Mouse (Mus musculus): ENCODE results near the gene Unc13a. TPM values are rescaled to one million over a fixed set of nuclear protein-coding genes. Genes with fewer than 3 reads are reported as not detected.

Unc13a gene
- polyA plus RNA-seq, 1 experiment from 2014 or later = 18.9 TPM

GRCm38 (mm10) chr8:71612141-71612540 lies 59.4 kb downstream of the Unc13a start:
- Histone ChIP-seq H3K27me3 (ENCODE audit: control insufficient read depth, insufficient read depth, low read length) (no peaks in the 10 kb centered on the region), H3K36me3 (ENCODE audit: control insufficient read depth, insufficient read depth, low read length) (peaks cover 30% of the 10 kb centered on the region), H3K4me3 (replicated peaks; ENCODE audit: low read depth, low read length) (peak overlapping the region; percentile 80), H3K9ac (replicated peaks; ENCODE audit: low read length) (peak overlapping the region; percentile 84), H3K27ac (replicated peaks; ENCODE audit: low read depth, low read length) (0 out of 2 replicates have a peak overlapping the region, but pooled peaks have one; percentile 90), H3K9me3 (ENCODE audit: control insufficient read depth, low read length) (no peaks in the 10 kb centered on the region), H3K4me1 (ENCODE audit: control insufficient read depth, insufficient read depth, low read length) (peaks cover 9% of the 10 kb centered on the region), H3K4me2 (ENCODE audit: low read length) (peak overlapping the region; percentile 84)
- 44% methylated on average over 5 of the region's 5 CpGs for WGBS
- ATAC-seq (ENCODE audit: low FRiP score, low TSS enrichment) (no peak), DNase-seq (no peak)

DNA sequence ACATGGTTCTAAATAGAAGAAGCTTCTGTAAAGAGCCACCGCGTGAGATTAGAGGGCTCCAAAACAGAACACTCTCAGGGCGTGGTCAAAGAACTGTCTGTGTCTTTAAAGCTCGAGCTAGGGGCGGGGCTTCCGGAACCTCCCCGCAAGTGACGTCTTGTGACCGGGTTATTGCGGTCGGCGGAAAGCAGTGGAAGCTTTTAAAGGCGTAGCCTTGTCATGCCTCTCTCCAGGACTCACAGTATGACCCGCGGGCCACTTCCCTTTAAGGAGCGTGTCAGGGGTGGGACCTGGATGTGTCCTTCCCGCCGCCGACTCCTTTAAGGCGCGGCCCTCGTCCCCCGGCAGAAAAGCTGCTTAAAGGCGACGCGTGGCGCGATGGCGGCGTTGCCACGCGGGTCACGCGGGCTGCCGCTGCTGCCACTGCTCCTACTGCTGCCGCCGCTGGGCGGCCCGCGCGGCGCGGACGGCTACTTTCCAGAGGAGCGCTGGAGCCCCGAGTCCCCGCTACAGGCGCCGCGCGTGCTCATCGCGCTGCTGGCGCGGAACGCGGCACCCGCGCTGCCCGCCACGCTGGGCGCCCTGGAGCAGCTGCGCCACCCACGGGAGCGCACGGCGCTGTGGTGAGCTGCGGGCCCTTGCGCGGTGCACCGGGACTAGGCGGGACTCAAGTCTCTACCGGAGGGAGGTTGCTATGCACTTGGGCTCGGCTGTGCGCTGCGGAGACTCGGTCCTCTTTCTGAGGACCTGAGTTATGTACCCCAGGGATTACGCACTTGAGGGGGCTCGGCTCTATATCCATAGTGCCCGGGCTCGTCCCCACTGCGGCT lies 60.5 kb downstream of the Unc13a start, which contains the start of gene Colgalt1:
TSS of gene Colgalt1 (plus strand) at position 177 of the 830 bp plus-strand sequence.
- Histone ChIP-seq H3K9ac (replicated peaks; ENCODE audit: low read length) (peak within 1 kb of the TSS; percentile 84), H3K36me3 (ENCODE audit: control insufficient read depth, insufficient read depth, low read length) (peaks cover 20% of the 10 kb centered on the region), H3K27me3 (ENCODE audit: control insufficient read depth, insufficient read depth, low read length) (no peaks in the 10 kb centered on the region), H3K27ac (replicated peaks; ENCODE audit: low read depth, low read length) (peak within 1 kb of the TSS; percentile 90), H3K9me3 (ENCODE audit: control insufficient read depth, low read length) (no peaks in the 10 kb centered on the region), H3K4me2 (ENCODE audit: low read length) (peak within 1 kb of the TSS; percentile 84), H3K4me3 (replicated peaks; ENCODE audit: low read depth, low read length) (peak within 1 kb of the TSS; percentile 80), H3K4me1 (ENCODE audit: control insufficient read depth, insufficient read depth, low read length) (peaks cover 9% of the 10 kb centered on the region)
- DNase-seq (peak; percentile 99), ATAC-seq (ENCODE audit: low FRiP score, low TSS enrichment) (peak; percentile 98)
- under 1% methylated on average over 82 of the region's 82 CpGs for WGBS

GRCm38 (mm10) chr8:71604021-71604420 lies 67.5 kb downstream of the Unc13a start:
- 65% methylated on average over 7 of the region's 7 CpGs for WGBS
- no peak overlapping the region for H3K4me2 ChIP-seq (ENCODE audit: low read length)
- H3K4me3 ChIP-seq (replicated peaks; ENCODE audit: low read depth, low read length) = no peak overlapping the region
- peaks cover 15% of the 10 kb centered on the region; the same call in 1 of the 2 replicates for H3K4me1 ChIP-seq (ENCODE audit: control insufficient read depth, insufficient read depth, low read length)
- H3K9ac ChIP-seq (replicated peaks; ENCODE audit: low read length) = no peak overlapping the region
- H3K27me3 ChIP-seq (ENCODE audit: control insufficient read depth, insufficient read depth, low read length) = peaks cover 34% of the 10 kb centered on the region
- peaks cover 8% of the 10 kb centered on the region; the same call in 1 of the 2 replicates for H3K36me3 ChIP-seq (ENCODE audit: control insufficient read depth, insufficient read depth, low read length)
- no peaks in the 10 kb centered on the region for H3K9me3 ChIP-seq (ENCODE audit: control insufficient read depth, low read length)
- DNase-seq (no peak), ATAC-seq (ENCODE audit: low FRiP score, low TSS enrichment) (no peak)
- no peak overlapping the region for H3K27ac ChIP-seq (replicated peaks; ENCODE audit: low read depth, low read length)

- Histone ChIP-seq H3K9ac (replicated peaks; ENCODE audit: low read length) (peak overlapping the region; percentile 36; the same call in 1 of the 2 replicates), H3K27me3 (ENCODE audit: control insufficient read depth, insufficient read depth, low read length) (peaks cover 34% of the 10 kb centered on the region), H3K9me3 (ENCODE audit: control insufficient read depth, low read length) (no peaks in the 10 kb centered on the region), H3K36me3 (ENCODE audit: control insufficient read depth, insufficient read depth, low read length) (peaks cover 9% of the 10 kb centered on the region; the same call in 1 of the 2 replicates), H3K4me2 (ENCODE audit: low read length) (peak overlapping the region; percentile 51), H3K4me1 (ENCODE audit: control insufficient read depth, insufficient read depth, low read length) (peaks cover 15% of the 10 kb centered on the region; the same call in 1 of the 2 replicates), H3K4me3 (replicated peaks; ENCODE audit: low read depth, low read length) (peak overlapping the region; percentile 30), H3K27ac (replicated peaks; ENCODE audit: low read depth, low read length) (0 out of 2 replicates have a peak overlapping the region, but pooled peaks have one; percentile 37)
- 2% methylated on average over 32 of the region's 32 CpGs for WGBS
- DNase-seq (peak; percentile 72), ATAC-seq (ENCODE audit: low FRiP score, low TSS enrichment) (peak; percentile 51)
Observed at GRCm38 (mm10) chr8:71602666-71603334, 68.8 kb downstream of the Unc13a start.

- Histone ChIP-seq H3K36me3 (ENCODE audit: control insufficient read depth, insufficient read depth, low read length) (peaks cover 9% of the 10 kb centered on the region; the same call in 1 of the 2 replicates), H3K4me1 (ENCODE audit: control insufficient read depth, insufficient read depth, low read length) (peaks cover 15% of the 10 kb centered on the region; the same call in 1 of the 2 replicates), H3K9me3 (ENCODE audit: control insufficient read depth, low read length) (no peaks in the 10 kb centered on the region), H3K4me2 (ENCODE audit: low read length) (peak overlapping the region; percentile 51), H3K27me3 (ENCODE audit: control insufficient read depth, insufficient read depth, low read length) (peaks cover 34% of the 10 kb centered on the region), H3K9ac (replicated peaks; ENCODE audit: low read length) (peak overlapping the region; percentile 36; the same call in 1 of the 2 replicates), H3K27ac (replicated peaks; ENCODE audit: low read depth, low read length) (no peak overlapping the region), H3K4me3 (replicated peaks; ENCODE audit: low read depth, low read length) (peak overlapping the region; percentile 30)
- 0 out of 2 replicates have a peak, but pooled peaks have one; percentile 6 for ATAC-seq (ENCODE audit: low FRiP score, low TSS enrichment)
- DNase-seq = peak; percentile 57
- 2% methylated on average over 65 of the region's 65 CpGs for WGBS
Observed at GRCm38 (mm10) chr8:71601939-71602665, 69.5 kb downstream of the Unc13a start.

- Histone ChIP-seq H3K4me3 (replicated peaks; ENCODE audit: low read depth, low read length) (no peak overlapping the region), H3K36me3 (ENCODE audit: control insufficient read depth, insufficient read depth, low read length) (peaks cover 10% of the 10 kb centered on the region; the same call in 1 of the 2 replicates), H3K27me3 (ENCODE audit: control insufficient read depth, insufficient read depth, low read length) (peaks cover 31% of the 10 kb centered on the region), H3K9ac (replicated peaks; ENCODE audit: low read length) (no peak overlapping the region), H3K4me2 (ENCODE audit: low read length) (no peak overlapping the region), H3K4me1 (ENCODE audit: control insufficient read depth, insufficient read depth, low read length) (peaks cover 21% of the 10 kb centered on the region; the same call in 1 of the 2 replicates), H3K27ac (replicated peaks; ENCODE audit: low read depth, low read length) (no peak overlapping the region), H3K9me3 (ENCODE audit: control insufficient read depth, low read length) (no peaks in the 10 kb centered on the region)
- no peak for DNase-seq
- WGBS = 92% methylated on average over 5 of the region's 5 CpGs
- ATAC-seq (ENCODE audit: low FRiP score, low TSS enrichment) = no peak
Observed at GRCm38 (mm10) chr8:71598841-71599240, 72.7 kb downstream of the Unc13a start.

GRCm38 (mm10) chr8:71598375-71598774 lies 73.2 kb downstream of the Unc13a start:
- Histone ChIP-seq H3K4me3 (replicated peaks; ENCODE audit: low read depth, low read length) (no peak overlapping the region), H3K9ac (replicated peaks; ENCODE audit: low read length) (no peak overlapping the region), H3K4me1 (ENCODE audit: control insufficient read depth, insufficient read depth, low read length) (peaks cover 22% of the 10 kb centered on the region), H3K27ac (replicated peaks; ENCODE audit: low read depth, low read length) (no peak overlapping the region), H3K27me3 (ENCODE audit: control insufficient read depth, insufficient read depth, low read length) (peaks cover 26% of the 10 kb centered on the region), H3K36me3 (ENCODE audit: control insufficient read depth, insufficient read depth, low read length) (peaks cover 11% of the 10 kb centered on the region; the same call in 1 of the 2 replicates), H3K4me2 (ENCODE audit: low read length) (no peak overlapping the region), H3K9me3 (ENCODE audit: control insufficient read depth, low read length) (no peaks in the 10 kb centered on the region)
- ATAC-seq (ENCODE audit: low FRiP score, low TSS enrichment) = no peak
- DNase-seq = no peak

- 0 out of 2 replicates have a peak within 1 kb of the TSS, but pooled peaks have one; percentile 16 for H3K9ac ChIP-seq (replicated peaks; ENCODE audit: low read length)
- no peaks in the 10 kb centered on the region for H3K9me3 ChIP-seq (ENCODE audit: control insufficient read depth, low read length)
- H3K4me2 ChIP-seq (ENCODE audit: low read length) = no peak within 1 kb of the TSS
- peaks cover 19% of the 10 kb centered on the region for H3K27me3 ChIP-seq (ENCODE audit: control insufficient read depth, insufficient read depth, low read length)
- 74% methylated on average over 3 of the region's 3 CpGs for WGBS
- ATAC-seq (ENCODE audit: low FRiP score, low TSS enrichment) = no peak
- peaks cover 11% of the 10 kb centered on the region; the same call in 1 of the 2 replicates for H3K36me3 ChIP-seq (ENCODE audit: control insufficient read depth, insufficient read depth, low read length)
- peaks cover 21% of the 10 kb centered on the region for H3K4me1 ChIP-seq (ENCODE audit: control insufficient read depth, insufficient read depth, low read length)
- no peak for DNase-seq
- H3K27ac ChIP-seq (replicated peaks; ENCODE audit: low read depth, low read length) = no peak within 1 kb of the TSS
- H3K4me3 ChIP-seq (replicated peaks; ENCODE audit: low read depth, low read length) = no peak within 1 kb of the TSS
Observed at GRCm38 (mm10) chr8:71597451-71597850, 74.1 kb downstream of the Unc13a start, which contains the start of gene Fam129c. TSS of gene Fam129c (plus strand) at chr8:71597648.

Measured in midbrain, embryonic 14.5 days (tissue).